Mouse (Mus musculus) heart, embryonic 15.5 days (tissue): Measurements from ENCODE around the gene Wdr86. TPM values are rescaled to one million over a fixed set of nuclear protein-coding genes. Genes with fewer than 3 reads are reported as not detected.

Experiments
- ATAC-seq: fragments of 200-750 bp; cut with Nextera tagmentation; replicated peaks from 2 replicates; pipeline ENCODE4 v1.8.0; 2017; ENCODE audit warnings: low read depth, moderate TSS enrichment; ENCODE audit not compliant: insufficient number of reproducible peaks, insufficient read depth, low FRiP score
- H3K27ac ChIP-seq: fragments of 300-500 bp; sonication (generic); 2 replicates; pipeline ENCODE4 v1.5.1; 2015; ENCODE audit warnings: mild to moderate bottlenecking, inconsistent platforms
- H3K27me3 ChIP-seq: fragments of 300-500 bp; sonication (generic); 2 replicates; pipeline ENCODE4 v1.6.1; 2015; ENCODE audit warnings: inconsistent platforms
- H3K36me3 ChIP-seq: fragments of 300-500 bp; sonication (generic); 2 replicates; pipeline ENCODE4 v1.6.1; 2015; ENCODE audit warnings: mild to moderate bottlenecking, inconsistent platforms
- H3K4me1 ChIP-seq: fragments of 300-500 bp; sonication (generic); replicated peaks from 2 replicates; pipeline ENCODE4 v1.6.1; 2015; ENCODE audit warnings: inconsistent platforms
- H3K4me2 ChIP-seq: fragments of 300-500 bp; sonication (generic); 2 replicates; pipeline ENCODE4 v1.6.1; 2015; ENCODE audit warnings: inconsistent platforms, mild to moderate bottlenecking, moderate library complexity
- H3K4me3 ChIP-seq: fragments of 300-500 bp; sonication (generic); 2 replicates; pipeline ENCODE4 v1.5.1; 2015; ENCODE audit warnings: mild to moderate bottlenecking, inconsistent platforms
- H3K9ac ChIP-seq: fragments of 300-500 bp; sonication (generic); 2 replicates; pipeline ENCODE4 v1.6.1; 2015; ENCODE audit warnings: mild to moderate bottlenecking, inconsistent platforms
- H3K9me3 ChIP-seq: fragments of 300-500 bp; sonication (generic); replicated peaks from 2 replicates; pipeline ENCODE4 v1.6.1; 2016; ENCODE audit warnings: inconsistent platforms
- WGBS: fragments of 180-500 bp; shearing (Covaris S2); methylation state at CpG from one replicate; pipeline ENCODE4 v1.1.7; 2015; ENCODE audit warnings: mixed read lengths; 5-methylcytosine and 5-hydroxymethylcytosine counted together
- polyA plus RNA-seq: library from polyadenylated mRNA; unstranded; fragments of >200 nt; fragmentation: Nextera tagmentation; extraction: Ambion mirVana; gene quantifications from 2 replicates; pipeline ENCODE4 v1.2.1, GENCODE M21; 2015

Wdr86 gene
- polyA plus RNA-seq, 1 experiment from 2014 or later = 4.6 TPM

- Histone ChIP-seq H3K4me3 (peak overlapping the region; percentile 53), H3K4me1 (peaks cover 29% of the 10 kb centered on the region), H3K4me2 (peak overlapping the region; percentile 74), H3K27ac (peak overlapping the region; percentile 89), H3K9ac (peak overlapping the region; percentile 70), H3K27me3 (no peaks in the 10 kb centered on the region), H3K36me3 (no peaks in the 10 kb centered on the region), H3K9me3 (no peaks in the 10 kb centered on the region)
- 2% methylated on average over 53 of the region's 59 CpGs for WGBS
- peak; percentile 76 for ATAC-seq
These were observed 20.1 kb upstream of the Wdr86 start for GRCm38 (mm10) chr5:24750321-24751304.

GRCm38 (mm10) chr5:24749731-24750130 lies 19.2 kb upstream of the Wdr86 start:
- no peaks in the 10 kb centered on the region for H3K36me3 ChIP-seq
- peaks cover 29% of the 10 kb centered on the region for H3K4me1 ChIP-seq
- peak overlapping the region; percentile 74 for H3K4me2 ChIP-seq
- peak overlapping the region; percentile 53 for H3K4me3 ChIP-seq
- no peak for ATAC-seq
- H3K9ac ChIP-seq = peak overlapping the region; percentile 70; the same call in 1 of the 2 replicates
- 63% methylated on average over 5 of the region's 5 CpGs for WGBS
- no peaks in the 10 kb centered on the region for H3K27me3 ChIP-seq
- H3K9me3 ChIP-seq = no peaks in the 10 kb centered on the region
- H3K27ac ChIP-seq = peak overlapping the region; percentile 89; the same call in 1 of the 2 replicates

GRCm38 (mm10) chr5:24747533-24747932 lies 17.0 kb upstream of the Wdr86 start:
- peaks cover 29% of the 10 kb centered on the region for H3K4me1 ChIP-seq
- 26% methylated on average over 6 of the region's 6 CpGs for WGBS
- ATAC-seq = no peak

GRCm38 (mm10) chr5:24743956-24744355 lies 13.4 kb upstream of the Wdr86 start:
- WGBS = 88% methylated on average over 10 of the region's 10 CpGs
- Histone ChIP-seq H3K27ac (no peak overlapping the region), H3K36me3 (no peaks in the 10 kb centered on the region), H3K4me1 (peaks cover 20% of the 10 kb centered on the region), H3K4me2 (no peak overlapping the region), H3K4me3 (no peak overlapping the region), H3K9me3 (no peaks in the 10 kb centered on the region), H3K9ac (no peak overlapping the region), H3K27me3 (no peaks in the 10 kb centered on the region)
- no peak for ATAC-seq

More at GRCm38 (mm10) chr5:24747533-24747932, 17.0 kb upstream of the Wdr86 start:
- Histone ChIP-seq H3K27me3 (no peaks in the 10 kb centered on the region), H3K9me3 (no peaks in the 10 kb centered on the region), H3K4me3 (no peak overlapping the region), H3K36me3 (no peaks in the 10 kb centered on the region), H3K9ac (no peak overlapping the region), H3K27ac (no peak overlapping the region), H3K4me2 (no peak overlapping the region)

GRCm38 (mm10) chr5:24741172-24741885 lies 10.8 kb upstream of the Wdr86 start:
- H3K4me2 ChIP-seq = no peak overlapping the region
- H3K36me3 ChIP-seq = no peaks in the 10 kb centered on the region
- H3K27me3 ChIP-seq = no peaks in the 10 kb centered on the region
- no peak overlapping the region for H3K4me3 ChIP-seq
- H3K9me3 ChIP-seq = no peaks in the 10 kb centered on the region
- no peak overlapping the region for H3K27ac ChIP-seq
- H3K4me1 ChIP-seq = peaks cover 17% of the 10 kb centered on the region
- 53% methylated on average over 15 of the region's 15 CpGs for WGBS
- H3K9ac ChIP-seq = no peak overlapping the region
- no peak for ATAC-seq

- peaks cover 17% of the 10 kb centered on the region for H3K4me1 ChIP-seq
- no peaks in the 10 kb centered on the region for H3K9me3 ChIP-seq
- 14% methylated on average over 15 of the region's 15 CpGs for WGBS
- H3K4me2 ChIP-seq = peak overlapping the region; percentile 57
- peak overlapping the region; percentile 85 for H3K27ac ChIP-seq
- peak overlapping the region; percentile 11; the same call in 1 of the 2 replicates for H3K4me3 ChIP-seq
- no peaks in the 10 kb centered on the region for H3K27me3 ChIP-seq
- peak; percentile 82 for ATAC-seq
- no peak overlapping the region; the same call in 1 of the 2 replicates for H3K9ac ChIP-seq
- no peaks in the 10 kb centered on the region for H3K36me3 ChIP-seq
These were observed 8.7 kb upstream of the Wdr86 start for GRCm38 (mm10) chr5:24739141-24739753.

GRCm38 (mm10) chr5:24738517-24738916 lies 8.0 kb upstream of the Wdr86 start:
- H3K4me3 ChIP-seq = no peak overlapping the region
- ATAC-seq = no peak
- H3K9me3 ChIP-seq = no peaks in the 10 kb centered on the region
- no peak overlapping the region for H3K9ac ChIP-seq
- no peaks in the 10 kb centered on the region for H3K36me3 ChIP-seq
- WGBS = 57% methylated on average over 1 of the region's 1 CpGs
- no peaks in the 10 kb centered on the region for H3K27me3 ChIP-seq
- H3K27ac ChIP-seq = peak overlapping the region; percentile 85
- H3K4me1 ChIP-seq = peaks cover 19% of the 10 kb centered on the region
- H3K4me2 ChIP-seq = no peak overlapping the region

GRCm38 (mm10) chr5:24737595-24737994 lies 7.1 kb upstream of the Wdr86 start:
- WGBS = 86% methylated on average over 10 of the region's 10 CpGs
- Histone ChIP-seq H3K27ac (no peak overlapping the region), H3K9ac (no peak overlapping the region), H3K27me3 (no peaks in the 10 kb centered on the region), H3K9me3 (no peaks in the 10 kb centered on the region), H3K36me3 (no peaks in the 10 kb centered on the region), H3K4me1 (peaks cover 28% of the 10 kb centered on the region), H3K4me2 (no peak overlapping the region), H3K4me3 (no peak overlapping the region)
- ATAC-seq = no peak

GRCm38 (mm10) chr5:24733771-24734426 lies 3.4 kb upstream of the Wdr86 start:
- Histone ChIP-seq H3K9me3 (no peaks in the 10 kb centered on the region), H3K4me1 (peaks cover 40% of the 10 kb centered on the region), H3K9ac (no peak overlapping the region), H3K27ac (no peak overlapping the region; the same call in 1 of the 2 replicates), H3K4me2 (no peak overlapping the region), H3K4me3 (no peak overlapping the region), H3K27me3 (peaks cover 22% of the 10 kb centered on the region), H3K36me3 (no peaks in the 10 kb centered on the region)
- no peak for ATAC-seq
- 56% methylated on average over 7 of the region's 7 CpGs for WGBS

- Histone ChIP-seq H3K27ac (no peak overlapping the region), H3K27me3 (peaks cover 24% of the 10 kb centered on the region), H3K9ac (no peak overlapping the region), H3K4me2 (peak overlapping the region; percentile 0; the same call in 1 of the 2 replicates), H3K9me3 (no peaks in the 10 kb centered on the region), H3K4me3 (no peak overlapping the region), H3K36me3 (no peaks in the 10 kb centered on the region), H3K4me1 (peaks cover 35% of the 10 kb centered on the region)
- 7% methylated on average over 8 of the region's 8 CpGs for WGBS
- ATAC-seq = peak; percentile 52
These were observed 2.6 kb upstream of the Wdr86 start for GRCm38 (mm10) chr5:24733134-24733533.
